Mouse (Mus musculus): ENCODE data around the gene Lhfp.

DNA sequence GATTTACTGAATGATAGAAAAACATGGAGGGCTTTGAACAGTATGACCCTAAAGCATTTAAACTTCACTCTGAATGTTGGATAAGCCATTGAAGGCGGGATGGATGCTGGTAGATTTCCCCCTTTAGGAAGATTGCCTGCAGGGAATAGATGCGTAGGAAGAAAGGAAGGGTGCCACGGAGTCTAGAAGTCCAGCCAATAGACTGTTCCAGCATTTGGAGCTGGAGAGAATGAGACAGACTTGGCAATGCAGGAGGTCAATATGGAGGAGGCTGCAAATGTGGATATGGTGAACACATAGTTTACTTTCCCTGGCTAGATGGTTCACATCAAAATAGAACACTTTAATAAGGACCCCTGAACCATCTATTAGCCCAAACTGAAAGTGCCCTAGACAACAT lies 58.9 kb downstream of the Lhfp start:
- TF ChIP-seq CTCF (IDR thresholded peaks at IDR 0.05; ENCODE audit: low read depth, low read length) (no peak), TAL1 (conservative IDR thresholded peaks at IDR 0.05; ENCODE audit: low read depth, low read length) (no peak), POLR2AphosphoS5 (IDR thresholded peaks at IDR 0.05; ENCODE audit: insufficient replicate concordance, low read depth, low read length) (no peak), GATA1 (IDR thresholded peaks at IDR 0.05; ENCODE audit: borderline replicate concordance, low read length) (no peak), GATA2 (IDR thresholded peaks at IDR 0.05; ENCODE audit: borderline replicate concordance, low read depth, low read length) (no peak)

Measured in G1E (cell line).